Mouse (Mus musculus) left cerebral cortex, postnatal 25 days (tissue): ENCODE results near the gene Matn4. TPM values are rescaled to one million over a fixed set of nuclear protein-coding genes. Genes with fewer than 3 reads are reported as not detected.

Source experiments
- microRNA-seq, 2 experiments: library from miRNA; unstranded; fragments of <30 nt; microRNA quantifications; one replicate each; pipeline ENCODE4 v1.2.0; 2022
- total RNA-seq, 2 experiments: library from RNA; stranded (reverse); gene quantifications; 2 replicates each; pipeline ENCODE4 v1.2.3; 2021

The Matn4 gene
- total RNA-seq, 2 experiments from 2014 or later, result 11.5 to 13.8 TPM

Small RNAs within 50 kb of the gene (microRNA-seq; reads per million reads assigned to microRNA genes)
- 0 reads per million in 2 experiments for gene Mir7678

Other genes starting within 250 kb of the Matn4 start
- 10 to 100 TPM; 14.2 to 17.2 TPM for gene Kcns1, start 234.0 kb downstream of the Matn4 start, total RNA-seq
- not detected for gene Wfdc5, start 222.4 kb downstream of the Matn4 start, total RNA-seq
- not detected for gene Wfdc12, start 214.6 kb downstream of the Matn4 start, total RNA-seq
- not detected for gene Wfdc15a, start 205.0 kb downstream of the Matn4 start, total RNA-seq
- gene Wfdc15b, start 183.5 kb downstream of the Matn4 start, total RNA-seq, result not detected
- not detected for gene Svs2, start 166.7 kb downstream of the Matn4 start, total RNA-seq
- not detected for gene Svs3b, start 148.5 kb downstream of the Matn4 start, total RNA-seq
- not detected for gene Svs4, start 126.7 kb downstream of the Matn4 start, total RNA-seq
- not detected for gene Svs3a, start 115.9 kb downstream of the Matn4 start, total RNA-seq
- gene Svs6, start 88.4 kb downstream of the Matn4 start, total RNA-seq, result not detected
- gene Svs5, start 72.4 kb downstream of the Matn4 start, total RNA-seq, result not detected
- not detected for gene Slpi, start 16.1 kb downstream of the Matn4 start, total RNA-seq
- under 1 TPM; 0.41 to 0.43 TPM for gene Rbpjl, start 2.0 kb downstream of the Matn4 start, total RNA-seq
- gene Sdc4, start 38.7 kb upstream of the Matn4 start, total RNA-seq, result 10 to 100 TPM; 86.7 to 90.7 TPM
- gene Sys1, start 51.8 kb upstream of the Matn4 start, total RNA-seq, result 10 to 100 TPM; 38.0 to 39.7 TPM
- 10 to 100 TPM; 11.4 to 13.1 TPM for gene Gm20458, start 55.8 kb upstream of the Matn4 start, total RNA-seq
- not detected for gene Trp53tg5, start 68.6 kb upstream of the Matn4 start, total RNA-seq
- gene Dbndd2, start 80.9 kb upstream of the Matn4 start, total RNA-seq, result 100 to 1,000 TPM; 114 to 127 TPM
- gene Pigt, start 92.4 kb upstream of the Matn4 start, total RNA-seq, result 10 to 100 TPM; 92.5 to 94.5 TPM
- gene Wfdc2, start 157.3 kb upstream of the Matn4 start, total RNA-seq, result 1 to 10 TPM in 1 of 2 experiments, under 1 TPM in 1; 0.71 to 1.3 TPM
- gene Spint3, start 168.3 kb upstream of the Matn4 start, total RNA-seq, result not detected
- under 1 TPM in 1 of 2 experiments, not detected in 1; 0.46 TPM for gene Wfdc6a, start 180.3 kb upstream of the Matn4 start, total RNA-seq
- gene Eppin, start 188.4 kb upstream of the Matn4 start, total RNA-seq, result not detected
- gene Wfdc6b, start 208.4 kb upstream of the Matn4 start, total RNA-seq, result not detected
- not detected for gene Wfdc8, start 208.5 kb upstream of the Matn4 start, total RNA-seq
- gene Wfdc16, start 233.6 kb upstream of the Matn4 start, total RNA-seq, result not detected